Mouse (Mus musculus): ENCODE measurements at regions not wholly inside any gene's neighbourhood (a gene's known extent, or its start where the extent isn't known, plus 50 kb on each side); places are given as distances from the start of the nearest gene placed in this dataset.

GRCm38 (mm10) chr6:100110981-100111660 is 176.2 kb downstream of the Rybp start:
- Histone ChIP-seq H3K4me1 (ENCODE audit: control insufficient read depth, insufficient read depth, low read length) (peaks cover 7% of the 10 kb centered on the region), H3K27ac (ENCODE audit: insufficient read depth, low read depth, low read length) (no peak overlapping the region), H3K4me3 (ENCODE audit: insufficient read depth, low read depth, low read length) (no peak overlapping the region)
- 74% methylated on average over 2 of the region's 2 CpGs for WGBS
- TF ChIP-seq POLR2A (IDR thresholded peaks at IDR 0.05; ENCODE audit: insufficient read depth, low read depth, low read length) (no peak), CTCF (IDR thresholded peaks at IDR 0.05; ENCODE audit: insufficient read depth, low read depth, low read length) (no peak)

GRCm38 (mm10) chr6:100109979-100110378 is 177.3 kb downstream of the Rybp start:
- TF ChIP-seq POLR2A (IDR thresholded peaks at IDR 0.05; ENCODE audit: insufficient read depth, low read depth, low read length) (no peak), CTCF (IDR thresholded peaks at IDR 0.05; ENCODE audit: insufficient read depth, low read depth, low read length) (no peak)
- Histone ChIP-seq H3K27ac (ENCODE audit: insufficient read depth, low read depth, low read length) (no peak overlapping the region), H3K4me3 (ENCODE audit: insufficient read depth, low read depth, low read length) (no peak overlapping the region), H3K4me1 (ENCODE audit: control insufficient read depth, insufficient read depth, low read length) (peaks cover 7% of the 10 kb centered on the region)
- WGBS, result 63% methylated on average over 7 of the region's 7 CpGs

- no peak for TF ChIP-seq CTCF (IDR thresholded peaks at IDR 0.05; ENCODE audit: insufficient read depth, low read depth, low read length)
- TF ChIP-seq POLR2A (IDR thresholded peaks at IDR 0.05; ENCODE audit: insufficient read depth, low read depth, low read length), result no peak
- H3K4me1 ChIP-seq (ENCODE audit: control insufficient read depth, insufficient read depth, low read length), result peaks cover 7% of the 10 kb centered on the region
- H3K4me3 ChIP-seq (ENCODE audit: insufficient read depth, low read depth, low read length), result no peak overlapping the region
- no peak overlapping the region for H3K27ac ChIP-seq (ENCODE audit: insufficient read depth, low read depth, low read length)
- 81% methylated on average over 3 of the region's 3 CpGs for WGBS
These were observed 177.9 kb downstream of the Rybp start for GRCm38 (mm10) chr6:100109351-100109750.

- no peak overlapping the region for H3K4me3 ChIP-seq (ENCODE audit: insufficient read depth, low read depth, low read length)
- 48% methylated on average over 3 of the region's 3 CpGs for WGBS
- no peak overlapping the region for H3K27ac ChIP-seq (ENCODE audit: insufficient read depth, low read depth, low read length)
- TF ChIP-seq POLR2A (IDR thresholded peaks at IDR 0.05; ENCODE audit: insufficient read depth, low read depth, low read length) (no peak), CTCF (IDR thresholded peaks at IDR 0.05; ENCODE audit: insufficient read depth, low read depth, low read length) (no peak)
- peaks cover 7% of the 10 kb centered on the region for H3K4me1 ChIP-seq (ENCODE audit: control insufficient read depth, insufficient read depth, low read length)
These were observed 179.8 kb downstream of the Rybp start for GRCm38 (mm10) chr6:100107508-100107907.

GRCm38 (mm10) chr6:100107066-100107465 is 180.2 kb downstream of the Rybp start:
- Histone ChIP-seq H3K4me1 (ENCODE audit: control insufficient read depth, insufficient read depth, low read length) (peaks cover 7% of the 10 kb centered on the region), H3K27ac (ENCODE audit: insufficient read depth, low read depth, low read length) (no peak overlapping the region), H3K4me3 (ENCODE audit: insufficient read depth, low read depth, low read length) (no peak overlapping the region)
- TF ChIP-seq POLR2A (IDR thresholded peaks at IDR 0.05; ENCODE audit: insufficient read depth, low read depth, low read length), result no peak
- TF ChIP-seq CTCF (IDR thresholded peaks at IDR 0.05; ENCODE audit: insufficient read depth, low read depth, low read length), result no peak
- 96% methylated on average over 5 of the region's 5 CpGs for WGBS

- Histone ChIP-seq H3K4me1 (ENCODE audit: control insufficient read depth, insufficient read depth, low read length) (no peaks in the 10 kb centered on the region; the same call in 1 of the 2 replicates), H3K4me3 (ENCODE audit: insufficient read depth, low read depth, low read length) (no peak overlapping the region), H3K27ac (ENCODE audit: insufficient read depth, low read depth, low read length) (no peak overlapping the region)
- no peak for TF ChIP-seq CTCF (IDR thresholded peaks at IDR 0.05; ENCODE audit: insufficient read depth, low read depth, low read length)
- no peak for TF ChIP-seq POLR2A (IDR thresholded peaks at IDR 0.05; ENCODE audit: insufficient read depth, low read depth, low read length)
- WGBS, result 62% methylated on average over 4 of the region's 4 CpGs
These were observed 186.6 kb downstream of the Rybp start for GRCm38 (mm10) chr6:100100565-100101133.

GRCm38 (mm10) chr6:100096393-100097125 is 190.7 kb downstream of the Rybp start:
- H3K4me3 ChIP-seq (ENCODE audit: insufficient read depth, low read depth, low read length), result no peak overlapping the region
- WGBS, result 84% methylated on average over 13 of the region's 13 CpGs
- H3K27ac ChIP-seq (ENCODE audit: insufficient read depth, low read depth, low read length), result no peak overlapping the region
- TF ChIP-seq CTCF (IDR thresholded peaks at IDR 0.05; ENCODE audit: insufficient read depth, low read depth, low read length) (no peak), POLR2A (IDR thresholded peaks at IDR 0.05; ENCODE audit: insufficient read depth, low read depth, low read length) (no peak)
- H3K4me1 ChIP-seq (ENCODE audit: control insufficient read depth, insufficient read depth, low read length), result no peaks in the 10 kb centered on the region; the same call in 1 of the 2 replicates

GRCm38 (mm10) chr6:100094653-100095217 is 192.6 kb downstream of the Rybp start:
- H3K4me1 ChIP-seq (ENCODE audit: control insufficient read depth, insufficient read depth, low read length), result no peaks in the 10 kb centered on the region
- H3K27ac ChIP-seq (ENCODE audit: insufficient read depth, low read depth, low read length), result no peak overlapping the region
- 96% methylated on average over 6 of the region's 6 CpGs for WGBS
- no peak overlapping the region for H3K4me3 ChIP-seq (ENCODE audit: insufficient read depth, low read depth, low read length)
- TF ChIP-seq CTCF (IDR thresholded peaks at IDR 0.05; ENCODE audit: insufficient read depth, low read depth, low read length) (no peak), POLR2A (IDR thresholded peaks at IDR 0.05; ENCODE audit: insufficient read depth, low read depth, low read length) (no peak)

- Histone ChIP-seq H3K4me1 (ENCODE audit: control insufficient read depth, insufficient read depth, low read length) (no peaks in the 10 kb centered on the region), H3K4me3 (ENCODE audit: insufficient read depth, low read depth, low read length) (no peak overlapping the region), H3K27ac (ENCODE audit: insufficient read depth, low read depth, low read length) (no peak overlapping the region)
- TF ChIP-seq POLR2A (IDR thresholded peaks at IDR 0.05; ENCODE audit: insufficient read depth, low read depth, low read length), result no peak
- TF ChIP-seq CTCF (IDR thresholded peaks at IDR 0.05; ENCODE audit: insufficient read depth, low read depth, low read length), result no peak
- WGBS, result 85% methylated on average over 8 of the region's 8 CpGs
These were observed 194.4 kb downstream of the Rybp start for GRCm38 (mm10) chr6:100092870-100093269.

Data from olfactory bulb, adult 2 months (tissue).